Mouse (Mus musculus) liver, adult (tissue): ENCODE data around the gene Gpsm1.

Experiments used
- GATA4 ChIP-seq: IDR thresholded peaks from 2 replicates; pipeline ENCODE4 v1.6.1; 2014; ENCODE audit warnings: mild to moderate bottlenecking, low read length; ENCODE audit not compliant: insufficient replicate concordance

Gene Gpsm1

DNA sequence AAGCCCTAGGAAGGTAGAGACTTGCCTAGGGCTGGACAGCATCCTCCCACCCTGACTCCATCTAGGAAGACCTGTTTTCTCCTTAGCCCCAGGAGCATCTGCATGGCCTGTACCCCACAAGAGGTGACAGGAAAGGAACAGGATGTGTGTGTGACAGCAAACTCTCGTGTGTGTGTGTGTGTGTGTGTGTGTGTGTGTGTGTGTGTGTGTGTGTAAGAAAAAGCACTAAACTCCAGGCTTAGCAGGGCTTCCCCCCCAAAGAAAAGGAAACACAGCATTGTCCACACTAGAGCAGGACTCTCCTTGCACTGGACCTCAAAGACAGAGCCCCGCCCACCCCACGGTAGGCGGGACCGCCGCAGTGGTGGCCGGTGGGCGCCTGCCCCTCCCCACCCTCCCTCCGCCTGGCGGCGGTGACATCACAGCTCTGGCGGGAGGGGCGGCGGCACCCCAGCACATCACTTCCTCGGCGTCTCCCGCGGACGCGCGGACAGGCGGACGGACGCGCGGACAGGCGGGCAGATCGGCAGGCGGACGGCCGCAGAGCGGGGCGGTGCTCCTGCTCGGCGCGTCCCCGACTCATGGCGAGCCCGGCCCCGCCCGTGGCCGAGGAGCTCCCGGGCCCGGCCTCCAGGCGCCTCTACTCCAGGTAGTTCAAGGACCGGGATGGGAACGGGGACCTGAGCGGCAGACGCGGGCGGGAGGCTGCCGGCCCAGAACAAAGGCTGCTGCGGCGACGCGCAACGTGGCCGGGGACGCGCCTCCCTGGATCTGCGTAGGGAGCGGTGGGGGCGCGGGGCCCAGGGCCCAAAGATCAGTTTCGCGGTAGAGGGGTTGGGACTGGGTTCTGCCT lies at the start of gene Gpsm1:
Gene Gpsm1, plus strand, starts transcription at position 444 of the 853 bp plus-strand sequence.
- no peak for TF ChIP-seq GATA4

DNA sequence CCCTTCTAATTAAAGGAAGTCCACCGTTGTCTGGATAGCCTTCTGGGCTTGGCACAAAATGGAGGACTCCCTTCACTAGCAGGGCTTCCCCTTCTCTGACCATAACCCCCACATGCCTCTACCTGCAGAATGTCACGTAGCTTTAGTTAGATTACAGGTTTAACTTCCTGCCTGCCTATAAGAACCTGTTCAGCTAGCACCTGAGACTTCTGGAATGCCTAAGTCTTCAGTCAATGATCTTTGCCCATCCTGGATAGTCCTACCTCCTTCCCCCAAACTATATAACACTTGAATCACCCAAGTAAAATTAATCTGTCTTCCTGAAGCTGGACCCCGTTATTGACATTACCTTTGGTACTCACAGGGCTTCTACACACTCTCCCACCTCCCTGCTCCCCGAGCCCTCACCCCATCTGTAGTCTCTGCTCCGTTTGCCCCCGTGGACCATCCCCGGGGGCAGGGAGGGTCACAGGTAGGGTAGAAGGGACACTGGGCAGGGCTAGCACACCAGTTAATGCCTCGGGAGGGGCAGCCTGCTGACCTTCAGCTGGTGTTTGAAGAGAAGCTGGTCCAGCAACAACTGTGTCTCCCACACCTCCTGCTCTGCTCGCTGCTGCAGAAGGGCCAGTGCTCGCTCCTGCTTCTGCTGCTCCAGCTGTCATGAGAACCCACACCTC lies 49.1 kb upstream of the Gpsm1 start:
- no peak for TF ChIP-seq GATA4

DNA sequence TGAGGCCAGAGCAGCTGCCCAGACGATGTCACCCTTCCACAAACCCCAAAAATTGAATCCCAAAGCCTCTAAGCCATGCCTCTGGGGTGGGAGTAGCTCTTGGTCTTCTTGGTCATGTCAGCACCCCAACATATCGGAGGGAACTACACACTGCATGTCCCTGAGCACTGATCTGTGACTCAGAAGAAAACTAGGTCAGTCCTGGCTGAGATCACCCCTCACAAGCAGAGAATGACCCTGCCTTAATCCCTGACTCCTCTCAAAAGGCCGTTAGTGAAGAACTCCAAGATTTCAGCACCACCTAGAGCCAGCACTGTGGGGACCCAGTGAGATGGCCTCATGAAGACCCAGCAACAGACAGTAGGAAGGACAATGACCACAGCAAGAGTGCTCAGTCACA lies 47.1 kb upstream of the Gpsm1 start:
- no peak for TF ChIP-seq GATA4

DNA sequence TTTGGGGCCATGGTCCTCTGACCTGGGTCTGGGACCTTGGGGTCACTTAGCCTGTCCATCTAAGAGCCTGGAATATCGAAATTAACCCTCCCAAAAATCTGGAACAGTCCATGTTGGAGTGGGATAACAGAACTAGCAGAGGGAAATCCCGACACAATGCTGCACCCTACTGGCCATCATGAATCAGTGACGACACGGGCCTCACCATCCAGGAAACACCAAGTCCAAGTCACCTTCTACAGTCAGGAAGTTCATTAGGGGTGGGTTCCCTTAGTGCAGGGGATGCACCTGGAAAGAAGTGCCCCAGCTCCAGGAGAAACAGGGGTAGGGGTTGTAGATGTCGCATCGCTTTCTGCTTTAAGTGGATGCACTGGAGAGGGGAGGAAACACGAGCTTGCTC lies 41.7 kb upstream of the Gpsm1 start:
- no peak for TF ChIP-seq GATA4

DNA sequence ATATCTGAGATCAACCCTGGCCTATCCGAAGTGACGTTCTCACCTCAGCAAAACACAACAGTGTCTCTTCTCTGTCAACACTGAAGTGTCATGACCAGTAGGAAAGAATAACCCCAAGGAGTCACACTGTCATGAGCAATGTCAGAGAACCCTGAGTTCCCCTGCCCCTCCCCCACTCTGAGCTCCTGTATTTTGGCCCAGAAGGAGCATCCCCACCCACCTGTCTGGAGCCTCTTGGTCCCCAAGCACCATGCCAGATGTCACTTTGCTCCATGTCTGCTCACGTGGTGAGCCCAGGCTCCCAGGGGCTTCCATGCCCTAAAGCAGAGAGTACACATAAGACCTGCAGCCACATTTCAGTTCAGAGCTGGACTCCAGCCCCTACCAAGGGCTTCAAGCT lies 35.6 kb upstream of the Gpsm1 start:
- no peak for TF ChIP-seq GATA4

DNA sequence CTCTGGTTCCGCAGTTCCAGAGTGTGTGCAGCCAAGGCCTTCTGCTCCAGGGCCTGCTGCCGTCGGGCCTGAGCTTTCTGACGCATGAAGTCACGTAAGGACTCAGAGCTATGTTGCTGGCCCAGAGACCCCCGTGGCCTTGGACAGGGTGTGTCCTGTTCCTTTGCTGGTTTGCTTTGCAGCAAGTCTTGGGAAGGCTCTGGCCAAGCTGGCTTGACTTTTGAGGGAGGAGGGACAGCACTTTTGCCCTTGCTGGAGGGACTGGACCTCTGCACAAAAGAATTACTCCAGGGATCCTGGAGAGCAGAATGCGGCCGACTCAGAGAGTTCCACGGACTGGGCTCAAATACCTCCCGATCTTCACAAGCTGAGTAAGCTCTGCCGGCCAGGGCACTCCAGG lies 34.7 kb upstream of the Gpsm1 start:
- TF ChIP-seq GATA4 = no peak

DNA sequence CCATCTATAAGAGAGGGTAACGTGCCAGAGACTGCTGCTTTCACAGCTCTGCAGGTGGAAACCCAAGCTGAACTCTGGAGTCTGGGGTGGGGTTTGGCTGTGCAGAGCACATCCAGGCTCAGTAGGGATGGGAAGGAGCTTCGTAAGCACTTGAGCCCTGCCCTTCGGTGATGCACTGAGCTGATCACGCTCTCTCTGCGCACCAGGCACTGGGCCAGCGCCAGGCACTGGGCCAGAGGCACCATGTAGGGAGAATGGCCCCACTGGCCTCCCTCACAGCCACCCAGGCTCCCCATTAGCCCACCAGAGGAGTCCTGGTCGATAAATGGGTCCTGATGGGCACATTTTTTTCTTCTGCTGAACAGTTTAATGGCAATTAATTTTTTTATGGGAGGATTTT lies 29.5 kb upstream of the Gpsm1 start:
- no peak for TF ChIP-seq GATA4

DNA sequence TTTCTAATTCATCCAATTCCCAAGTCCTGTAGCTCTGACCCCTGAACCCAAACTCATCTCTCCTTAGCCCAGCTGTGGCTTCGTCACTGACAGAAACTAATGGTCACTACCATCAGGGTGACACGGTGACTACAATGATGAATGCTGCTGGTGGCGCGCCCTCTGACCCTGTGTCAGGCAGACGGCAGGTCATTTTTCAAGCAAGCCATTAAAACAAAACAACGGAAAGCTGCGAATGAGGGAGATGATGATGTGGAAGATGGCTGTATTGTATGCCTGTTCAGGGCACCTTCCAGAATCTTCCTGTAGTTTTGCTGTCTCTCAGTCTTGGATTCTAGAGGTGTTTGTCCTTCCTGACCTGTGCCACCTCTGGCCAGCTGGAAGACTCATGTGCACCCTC lies 28.9 kb upstream of the Gpsm1 start:
- TF ChIP-seq GATA4 = no peak

DNA sequence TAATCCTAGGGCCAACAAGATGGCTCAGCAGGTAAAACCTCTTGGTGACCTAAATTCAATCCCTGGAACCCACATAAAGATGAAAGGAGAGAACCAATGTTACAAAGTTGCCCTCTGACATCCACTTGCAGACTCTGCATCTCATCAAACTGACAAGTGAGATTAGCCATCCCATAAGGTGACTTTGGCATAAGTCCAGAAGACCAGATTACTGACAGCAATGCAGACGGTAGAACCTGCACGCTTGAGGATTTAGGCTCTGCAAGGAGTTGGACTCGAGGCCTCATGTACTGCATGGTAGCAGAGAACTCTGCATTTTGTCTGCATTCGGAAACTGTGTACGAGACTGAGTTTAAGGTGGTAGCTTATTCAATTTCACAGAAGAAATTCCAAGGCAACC lies 25.2 kb upstream of the Gpsm1 start:
- no peak for TF ChIP-seq GATA4

DNA sequence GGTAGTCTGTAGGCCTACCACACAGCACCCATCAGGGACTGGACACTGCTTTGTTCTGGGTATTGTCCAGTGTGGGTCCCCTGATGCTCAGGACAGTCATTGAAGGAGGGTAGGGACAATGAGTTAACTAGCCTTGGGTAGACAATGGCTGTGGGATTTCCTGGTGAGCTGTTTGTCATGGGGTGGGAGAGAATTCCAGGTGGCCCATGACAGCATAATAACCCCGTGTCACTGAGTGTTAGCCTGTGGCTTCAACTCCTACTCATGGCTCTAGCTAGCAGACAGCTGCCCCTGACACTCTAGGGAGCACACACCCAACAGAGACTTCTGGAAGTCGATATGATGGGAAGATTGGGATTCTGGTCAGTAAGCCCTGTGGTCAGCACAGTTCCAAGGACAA lies 20.9 kb upstream of the Gpsm1 start, which contains the start of gene Ccdc187:
Gene Ccdc187, minus strand, starts transcription at position 101 of the 400 bp plus-strand sequence.
- TF ChIP-seq GATA4 = no peak

DNA sequence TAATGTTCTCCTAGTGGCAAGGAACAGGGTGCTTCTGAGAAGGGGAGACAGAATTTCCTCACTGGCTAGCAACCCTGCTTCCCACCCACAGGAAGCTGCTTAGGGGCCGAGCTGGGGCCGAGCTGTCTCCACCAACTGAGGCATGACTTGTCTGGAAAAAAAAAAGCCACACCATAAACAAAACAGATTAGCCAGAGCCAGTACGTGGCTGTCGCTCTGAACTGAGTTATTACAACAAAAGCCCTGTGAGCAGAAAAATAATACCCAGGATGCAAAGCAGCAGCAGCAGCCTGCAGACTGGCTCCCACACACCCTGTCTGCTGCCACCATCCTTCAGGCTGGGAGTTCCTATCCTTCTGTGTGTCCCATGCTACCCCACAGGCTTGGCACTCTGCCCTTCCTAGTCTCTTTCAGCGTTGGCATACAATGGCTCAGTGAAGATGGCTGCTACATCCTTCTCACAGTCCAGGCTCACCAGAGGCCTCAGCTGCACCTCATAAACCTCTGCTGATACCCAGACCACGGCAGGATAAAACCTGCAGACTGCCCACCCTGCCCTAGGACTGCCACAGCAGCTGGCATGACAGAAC lies 18.6 kb upstream of the Gpsm1 start:
- TF ChIP-seq GATA4 = no peak

DNA sequence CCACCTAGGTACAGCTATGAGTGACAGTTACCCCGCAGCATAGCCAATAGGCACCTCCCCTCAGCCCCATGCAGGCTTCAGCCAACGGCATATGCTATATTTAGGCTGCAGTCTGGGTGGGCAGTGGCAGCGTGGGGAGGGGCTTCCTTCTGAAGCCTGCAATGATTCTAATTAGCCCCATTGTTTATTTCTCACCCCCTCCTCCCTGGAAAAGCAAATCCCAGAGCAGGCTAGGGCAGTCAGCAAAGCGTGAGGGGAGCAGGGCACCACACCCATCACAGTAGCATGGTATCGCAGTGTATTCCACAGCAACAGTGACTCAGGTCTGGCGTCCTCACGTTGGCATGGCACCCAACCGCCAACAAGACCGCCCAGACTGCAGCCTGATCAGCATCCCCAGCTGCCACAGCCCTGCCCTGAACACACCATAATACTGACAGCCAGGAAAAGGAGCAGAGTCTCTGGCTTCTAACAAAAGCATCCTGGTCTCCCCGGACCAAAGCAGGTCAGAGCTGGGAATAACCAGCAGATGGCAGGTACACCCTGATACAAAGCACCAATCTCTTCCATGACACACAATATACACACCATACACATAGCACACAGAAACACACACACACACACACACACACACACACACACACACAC lies 17.0 kb upstream of the Gpsm1 start:
- no peak for TF ChIP-seq GATA4

DNA sequence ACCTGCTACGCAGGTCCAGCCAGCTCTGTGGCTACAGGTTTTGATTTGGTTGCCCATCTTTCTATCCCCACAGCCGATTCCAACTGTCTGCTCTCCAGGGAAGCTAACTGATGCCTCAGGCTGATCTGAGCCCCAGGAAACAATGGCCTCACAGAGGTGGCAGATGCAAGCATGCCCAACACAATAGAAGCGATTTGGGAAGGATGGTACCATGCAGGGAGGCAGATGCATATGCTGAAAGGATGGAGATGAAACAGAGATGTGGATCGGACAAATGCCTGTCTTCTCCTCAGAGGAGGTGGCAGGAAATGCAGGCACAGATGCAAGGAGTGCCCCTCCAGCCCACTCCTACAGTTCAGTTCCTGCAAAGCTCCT lies 16.5 kb upstream of the Gpsm1 start:
- no peak for TF ChIP-seq GATA4

DNA sequence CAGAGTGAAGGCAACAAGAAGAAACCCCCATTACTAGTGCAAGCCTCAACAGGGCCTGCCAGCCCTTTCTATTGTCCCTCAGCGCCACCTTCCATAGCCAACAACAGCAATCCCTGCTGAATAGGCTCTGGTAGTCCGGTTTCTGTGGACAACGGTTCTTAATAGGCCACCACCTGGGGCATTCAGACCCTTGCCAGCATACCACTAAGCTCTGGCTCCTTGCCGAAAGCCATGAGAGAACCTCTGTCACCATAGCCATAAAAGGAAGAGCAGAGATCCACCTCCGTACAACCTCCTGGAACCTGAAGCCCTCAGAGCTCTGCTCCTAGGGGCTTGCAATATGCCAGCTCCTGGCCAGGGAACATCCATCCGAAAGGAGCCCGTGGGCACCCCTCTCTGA lies 16.0 kb upstream of the Gpsm1 start:
- TF ChIP-seq GATA4 = no peak

DNA sequence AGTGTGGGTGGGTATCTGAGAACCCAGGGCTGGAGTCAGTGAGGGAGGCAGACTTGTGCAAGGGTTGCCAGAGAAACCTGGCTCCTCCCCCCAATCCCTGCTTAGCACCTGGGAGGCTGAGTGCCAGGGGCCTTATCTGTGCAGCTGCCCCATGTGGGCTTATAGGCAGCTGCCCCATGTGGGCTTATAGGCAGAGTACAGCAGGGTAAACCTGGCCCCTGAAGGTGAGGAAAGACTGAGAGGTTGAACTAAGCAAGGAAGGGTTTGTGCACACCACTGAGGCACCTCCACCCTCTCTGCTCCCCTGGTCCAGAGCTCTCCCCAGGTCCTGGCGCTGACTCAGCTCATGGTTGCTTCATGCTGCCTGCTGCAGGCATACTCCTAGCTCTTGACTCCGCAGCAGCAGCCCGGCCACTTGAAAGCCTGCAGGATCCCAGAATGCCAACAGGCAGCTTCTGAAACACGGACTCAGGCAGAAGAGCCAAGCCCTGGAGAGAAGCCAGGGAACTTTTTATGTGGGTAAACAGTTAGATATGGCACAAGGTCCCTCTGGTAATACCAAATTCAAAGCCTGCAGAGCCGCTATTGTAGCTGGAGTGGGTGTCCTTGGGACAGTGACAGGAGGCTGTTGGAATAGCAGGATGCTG lies 15.0 kb upstream of the Gpsm1 start:
- TF ChIP-seq GATA4 = no peak

DNA sequence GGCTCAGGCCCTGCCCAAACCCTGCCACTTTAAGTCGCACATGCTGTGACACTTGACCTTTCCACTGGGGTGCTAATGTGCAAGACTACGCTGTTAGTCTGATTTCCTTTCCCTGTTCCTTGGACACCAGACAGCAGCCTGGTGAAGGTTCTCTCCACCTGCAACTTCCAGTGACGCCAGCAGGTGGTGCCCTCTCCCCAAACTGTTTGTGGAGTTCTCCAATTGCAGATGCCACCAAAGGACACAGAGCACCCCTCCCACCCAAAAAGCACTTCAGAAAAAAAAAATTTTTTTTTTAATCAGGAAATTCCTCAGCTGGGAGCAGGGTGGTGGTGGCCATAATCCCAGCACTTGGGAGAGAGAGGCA lies 14.5 kb upstream of the Gpsm1 start:
- TF ChIP-seq GATA4 = no peak

DNA sequence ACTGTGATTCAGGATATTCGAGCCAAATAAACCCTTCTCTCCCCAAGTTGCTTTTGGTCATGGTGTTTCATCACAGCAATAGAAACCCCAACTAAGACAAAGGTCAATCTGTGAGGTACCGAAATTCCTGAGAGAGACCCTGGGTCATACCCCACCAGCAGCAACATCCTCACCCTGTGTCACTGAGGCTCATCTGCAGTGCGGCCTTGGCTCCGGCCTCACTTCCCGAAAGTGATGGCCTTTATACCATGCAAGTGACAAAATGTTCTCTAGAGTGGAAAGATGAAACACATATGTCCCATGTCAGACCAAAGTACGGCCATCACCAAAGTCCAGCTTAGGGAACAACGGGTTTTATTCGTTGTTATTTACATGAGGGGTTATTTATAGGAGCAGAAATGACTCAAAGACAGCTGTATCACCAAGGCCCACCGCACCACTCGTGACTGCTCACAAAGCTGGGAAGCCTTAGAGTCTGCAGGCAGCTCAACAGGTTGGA lies 13.3 kb upstream of the Gpsm1 start:
- TF ChIP-seq GATA4 = no peak
